Mouse (Mus musculus) lung, adult 2 months (tissue): ENCODE measurements at regions not wholly inside any gene's neighbourhood (a gene's known extent, or its start where the extent isn't known, plus 50 kb on each side); places are given as distances from the start of the nearest gene placed in this dataset.

Experiments used
- CTCF ChIP-seq: fragments of 200-500 bp; IDR thresholded peaks from 2 replicates; pipeline ENCODE4 v1.5.1; 2011; ENCODE audit warnings: mild to moderate bottlenecking, low read length, control low read depth; ENCODE audit not compliant: insufficient read depth
- POLR2A ChIP-seq: fragments of 200-500 bp; IDR thresholded peaks from 2 replicates; pipeline ENCODE4 v1.6.1; 2011; ENCODE audit warnings: low read depth, mild to moderate bottlenecking, control low read depth, low read length, borderline replicate concordance; ENCODE audit errors: extremely low read depth

GRCm38 (mm10) chr4:101350222-101350621, 68.9 kb upstream of the Ak4 start:
- no peak for TF ChIP-seq CTCF
- no peak for TF ChIP-seq POLR2A
